Mouse (Mus musculus) monocyte, adult 2 months (primary cell): ENCODE results near the gene Srgap3.
"Not testable (repeated sequence)": the region's sequence is repeated elsewhere in the genome, so short reads cannot be mapped to it uniquely, and the experiment has no call there.

Experiments
- DNase-seq, 2 experiments: peaks; one replicate each; pipeline ENCODE4 v3.0.0; 2022; ENCODE audit warnings: low spot score in 2 of 2, low read depth in 1 of 2

Srgap3 gene

GRCm38 (mm10) chr6:112754994-112755393, 192.1 kb downstream of the Srgap3 start:
- no peak for DNase-seq

GRCm38 (mm10) chr6:112752517-112752916, 194.5 kb downstream of the Srgap3 start:
- DNase-seq, result no peak

GRCm38 (mm10) chr6:112752007-112752406, 195.1 kb downstream of the Srgap3 start:
- DNase-seq, result no peak

DNA sequence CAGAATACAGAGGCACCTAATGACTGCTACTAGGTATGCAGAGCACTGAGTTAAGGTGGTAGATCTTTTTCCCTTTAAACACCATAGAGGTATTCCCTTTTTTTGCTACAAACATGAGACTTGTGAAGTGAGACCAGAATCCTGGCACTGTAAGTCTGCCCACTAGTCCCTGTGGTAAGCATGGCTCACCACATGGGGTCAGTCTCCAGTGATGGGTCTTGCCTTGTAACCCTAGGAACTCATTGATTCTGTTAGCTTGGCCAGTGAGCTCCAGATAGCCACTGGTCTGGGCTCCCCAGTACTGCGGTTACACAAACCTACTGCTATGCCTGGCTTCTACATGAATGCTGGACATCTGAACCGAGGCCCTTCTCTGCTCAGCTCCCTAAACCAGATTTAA, 204.8 kb downstream of the Srgap3 start:
- DNase-seq, result no peak

DNA sequence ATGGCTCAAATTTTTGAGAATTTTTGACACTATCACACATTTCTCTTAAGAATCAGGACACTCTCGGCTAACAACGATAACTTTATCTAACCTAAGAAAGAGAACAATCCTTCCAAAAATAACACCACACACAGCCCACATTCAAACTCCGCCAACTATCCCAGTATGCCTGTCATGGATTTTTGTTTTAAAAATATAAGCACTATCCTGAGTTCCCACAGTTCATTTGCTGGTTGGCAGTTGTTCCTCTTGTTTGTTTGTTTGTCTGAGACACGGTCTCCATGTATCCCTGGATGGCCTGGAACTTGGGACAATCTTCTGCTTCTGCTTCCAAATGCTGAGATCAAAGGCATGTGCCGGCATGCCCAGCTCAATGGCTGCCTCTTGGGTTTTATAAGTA, 205.3 kb downstream of the Srgap3 start:
- DNase-seq, result no peak

GRCm38 (mm10) chr6:112739635-112740034, 207.4 kb downstream of the Srgap3 start:
- DNase-seq, result no peak

DNA sequence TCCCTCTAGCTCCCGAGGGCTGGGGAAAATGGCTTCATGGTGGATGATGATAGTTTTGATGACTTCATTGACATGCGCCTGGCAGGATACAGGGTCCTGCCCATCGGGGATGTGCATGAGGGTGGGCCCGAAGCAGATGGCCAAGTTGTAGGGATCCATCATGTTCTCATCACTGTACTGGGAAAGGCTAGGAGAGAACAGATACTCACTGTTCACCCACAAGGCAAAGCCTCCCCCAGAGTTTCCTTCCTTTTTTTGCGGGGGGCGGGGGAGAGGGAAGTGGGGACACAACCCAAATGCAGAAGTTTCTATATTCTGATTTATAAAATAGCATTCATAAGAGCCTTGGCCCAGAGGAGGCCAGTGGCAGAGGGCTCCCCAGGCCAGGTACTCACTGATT, 208.1 kb downstream of the Srgap3 start:
- DNase-seq, result peak in 1 of 2 experiments; percentile 21

- no peak for DNase-seq
Observed at GRCm38 (mm10) chr6:112736471-112736870, 210.6 kb downstream of the Srgap3 start.

DNA sequence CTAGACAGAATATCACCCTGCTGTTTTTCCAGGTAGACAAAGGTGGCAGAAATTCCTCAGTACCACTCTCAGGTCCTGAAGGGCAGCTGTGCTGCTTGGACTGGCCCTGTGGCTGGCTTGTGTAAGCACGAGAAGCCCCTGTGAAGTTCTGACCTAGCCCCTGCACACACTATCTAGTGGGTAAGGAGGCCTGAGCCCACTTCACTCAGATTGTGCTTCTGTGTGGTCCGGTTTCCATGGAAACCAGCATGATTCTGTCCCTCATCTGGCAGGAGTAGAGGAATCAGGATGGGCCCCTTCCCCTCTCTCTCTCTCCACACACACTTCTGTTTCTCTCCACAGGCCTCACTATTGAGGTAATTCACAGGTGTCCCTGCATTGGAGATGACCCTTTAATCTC, 212.0 kb downstream of the Srgap3 start:
- no peak for DNase-seq

DNA sequence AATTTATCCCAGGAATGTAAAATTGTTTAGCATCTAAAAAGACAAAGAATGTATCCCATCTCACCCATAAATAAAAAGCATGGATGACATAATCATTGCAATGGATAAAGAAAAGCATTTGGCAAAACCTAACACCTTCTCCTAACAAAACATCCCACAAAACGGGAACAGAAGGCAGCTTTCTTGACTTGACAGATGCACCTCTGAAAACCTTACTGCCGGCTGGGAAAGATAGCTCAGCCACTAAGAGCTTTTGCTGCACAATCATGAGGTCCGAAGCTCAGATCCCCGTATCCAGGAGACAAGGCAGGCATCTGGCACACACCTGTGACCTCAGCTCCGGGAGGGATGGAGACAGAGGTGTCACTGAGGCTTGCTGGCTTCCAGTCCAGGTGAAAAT, 213.1 kb downstream of the Srgap3 start:
- DNase-seq, result no peak

DNA sequence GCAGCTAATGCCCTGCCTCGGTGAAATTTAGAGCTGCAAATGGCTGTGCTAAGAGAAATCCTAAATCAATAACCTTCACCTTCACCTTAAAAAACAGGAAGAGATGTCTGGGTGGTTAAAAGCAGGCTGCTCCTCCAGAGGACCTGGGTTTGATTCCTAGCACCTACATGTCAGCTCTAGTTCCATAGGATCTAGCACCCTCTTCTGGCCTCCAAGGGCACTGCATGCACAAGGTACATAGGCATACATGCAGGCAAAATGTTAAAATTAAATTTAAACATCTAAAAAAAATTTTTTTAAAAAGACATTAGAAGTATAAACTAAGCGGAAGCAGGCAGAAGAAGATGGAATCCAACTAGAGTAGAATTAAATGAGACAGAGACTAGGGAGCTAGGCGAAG, 214.6 kb downstream of the Srgap3 start:
- no peak for DNase-seq

- DNase-seq, result no peak
Observed at GRCm38 (mm10) chr6:112731386-112731785, 215.7 kb downstream of the Srgap3 start.

DNA sequence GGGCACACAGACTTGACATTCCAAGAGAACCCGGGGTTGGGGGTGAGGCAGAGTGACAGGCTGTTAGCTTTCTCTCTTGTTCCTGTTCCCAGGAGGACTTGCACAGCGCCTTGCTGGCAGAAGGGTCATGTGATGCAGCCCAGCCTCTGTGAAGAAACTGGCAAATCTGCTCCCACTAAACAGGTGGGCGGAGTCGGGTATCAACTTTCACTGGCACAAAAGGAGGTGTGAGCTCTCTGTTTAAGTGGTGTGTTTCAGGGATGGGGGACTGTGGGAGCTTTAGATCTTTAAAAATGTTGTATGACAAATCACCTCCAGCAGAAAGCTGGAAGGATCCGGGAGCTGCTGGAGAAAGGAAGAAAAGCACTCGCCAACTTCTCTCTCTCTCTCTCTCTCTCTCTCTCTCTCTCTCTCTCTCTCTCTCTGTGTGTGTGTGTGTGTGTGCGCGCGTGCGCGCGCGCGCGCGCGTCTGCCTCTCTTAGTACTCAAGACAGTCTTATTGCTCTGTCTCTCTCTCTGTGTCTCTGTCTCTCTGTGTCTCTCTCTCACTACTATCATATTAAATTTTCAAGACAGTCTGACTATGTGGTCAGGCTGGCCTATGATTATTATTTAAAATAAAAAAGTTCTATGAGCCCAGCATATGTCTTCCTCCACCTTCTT, 218.2 kb downstream of the Srgap3 start:
- no peak for DNase-seq

DNA sequence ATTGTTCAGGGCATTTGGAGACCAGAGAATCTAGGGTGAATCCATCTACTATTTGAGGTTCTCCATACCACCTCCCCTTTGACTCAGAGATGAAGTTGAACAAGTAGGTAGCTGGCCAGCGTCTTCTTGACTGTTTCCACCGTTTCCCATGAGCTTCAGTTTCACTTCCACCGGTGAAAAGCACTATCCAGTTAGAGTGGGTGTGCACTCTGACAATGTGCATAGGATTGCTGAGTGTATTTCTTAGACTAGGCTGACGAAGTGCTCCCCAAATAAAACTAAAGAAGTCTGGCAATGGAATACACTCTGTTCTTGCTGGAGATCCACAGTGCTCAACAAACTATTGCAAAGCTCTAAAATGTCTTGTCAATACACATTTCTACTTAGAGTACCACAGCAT, 221.6 kb downstream of the Srgap3 start:
- no peak for DNase-seq

GRCm38 (mm10) chr6:112720409-112721080, 226.5 kb downstream of the Srgap3 start:
- DNase-seq, result no peak

DNA sequence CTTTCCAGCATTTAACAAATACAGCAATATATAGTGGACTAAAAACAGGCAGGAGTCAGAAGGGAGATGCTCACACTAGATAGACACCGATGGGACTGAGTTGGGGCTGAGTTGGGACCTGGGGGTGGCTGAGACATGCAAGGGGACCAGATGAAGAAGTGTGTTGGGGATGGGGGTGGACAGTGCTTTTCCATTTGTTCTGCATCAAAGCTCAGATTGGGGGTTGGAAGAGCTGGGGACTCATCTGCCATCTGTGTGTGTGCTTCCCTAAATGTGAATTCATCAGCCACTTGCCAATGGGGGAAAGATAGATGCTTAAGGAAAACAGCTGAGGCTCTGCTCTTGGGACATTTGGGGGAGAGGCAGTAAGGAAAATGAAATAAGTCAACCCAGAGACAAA, 227.1 kb downstream of the Srgap3 start:
- no peak for DNase-seq

- DNase-seq, result no peak
Observed at GRCm38 (mm10) chr6:112717168-112717567, 229.9 kb downstream of the Srgap3 start.

DNA sequence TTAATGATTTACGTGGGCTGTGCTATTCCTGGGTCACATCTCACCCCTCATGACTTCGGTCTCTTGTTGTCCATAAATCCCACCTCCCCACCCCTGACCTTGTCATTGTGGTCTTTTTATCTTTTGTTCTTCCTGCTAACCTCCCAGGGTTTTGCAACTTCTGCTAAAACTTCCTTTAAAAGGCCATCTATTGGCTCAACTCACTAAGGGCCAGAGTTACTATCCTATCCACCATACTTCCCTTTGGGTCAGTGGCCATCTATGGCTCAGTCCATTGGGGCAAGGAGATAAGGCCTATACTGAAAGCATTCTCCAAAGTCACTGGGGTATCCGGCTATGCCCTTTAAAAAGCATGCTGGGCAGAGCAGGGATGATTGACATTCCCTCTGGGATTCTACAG, 233.1 kb downstream of the Srgap3 start:
- DNase-seq, result no peak

DNA sequence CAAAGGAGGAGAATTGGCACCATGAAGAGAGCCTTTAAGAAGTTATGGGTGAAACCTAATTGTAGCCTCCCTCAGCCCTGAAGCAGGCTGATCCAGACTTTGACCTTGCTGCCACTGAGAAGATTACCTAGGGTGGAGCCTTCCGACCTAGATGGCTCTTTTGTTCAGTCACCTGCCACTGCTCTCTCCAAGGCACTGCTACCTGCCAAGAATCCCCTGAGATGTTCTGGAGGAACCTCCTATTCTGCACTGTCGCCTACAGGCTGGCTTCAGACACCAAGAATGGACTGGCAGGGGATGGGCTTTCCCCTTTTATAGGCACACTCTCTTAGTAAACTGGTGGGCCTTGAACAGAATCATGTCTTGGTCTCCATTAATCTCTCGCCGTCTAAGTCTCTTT, 244.8 kb downstream of the Srgap3 start:
- DNase-seq, result not testable (repeated sequence)

DNA sequence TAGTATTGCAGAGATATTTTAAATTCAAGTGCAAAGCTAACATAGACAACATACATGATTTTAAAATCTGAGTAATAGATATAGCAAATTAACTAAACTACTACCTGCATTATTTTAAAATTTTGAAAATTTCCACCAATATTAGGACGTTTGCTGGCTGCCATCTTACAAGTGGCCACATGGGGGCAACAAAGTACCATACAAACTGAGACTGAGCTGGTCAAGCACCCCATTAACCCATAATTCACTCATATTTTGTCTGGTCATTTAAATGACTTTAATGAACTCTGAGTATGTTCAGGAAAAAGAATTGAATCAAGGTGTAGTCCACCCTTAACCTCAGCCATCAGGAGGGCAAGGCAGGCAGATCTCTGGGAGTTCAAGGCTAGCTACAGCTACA, 246.7 kb downstream of the Srgap3 start:
- DNase-seq, result peak in 1 of 2 experiments; percentile 21

GRCm38 (mm10) chr6:112699115-112699514, 248.0 kb downstream of the Srgap3 start:
- no peak for DNase-seq

- DNase-seq, result peak; percentile 37 to 66
Observed at GRCm38 (mm10) chr6:112696056-112696950, 250.8 kb downstream of the Srgap3 start, which contains the start of gene Rad18. TSS of gene Rad18 (minus strand) at chr6:112696686.
